Mouse (Mus musculus): Measurements from ENCODE around the gene Btbd11. TPM values are rescaled to one million over a fixed set of nuclear protein-coding genes. Genes with fewer than 3 reads are reported as not detected.

Gene Btbd11
- polyA plus RNA-seq, 1 experiment from 2014 or later = 4.7 TPM

Other genes with a start within 250 kb of the Btbd11 start
- 33.5 and 35.9 TPM in 2 replicates for gene Cry1, start 201.8 kb upstream of the Btbd11 start, polyA plus RNA-seq (2016; fragmentation: Nextera tagmentation; extraction: Ambion mirVana)